Mouse (Mus musculus) megakaryocyte, embryonic 14.5 days (primary cell): ENCODE data around the gene Wfs1.

Experiments
- FLI1 ChIP-seq: IDR thresholded peaks from 2 replicates; pipeline ENCODE4 v1.6.1; 2012; ENCODE audit warnings: low read length, inconsistent platforms, mixed read lengths
- GATA1 ChIP-seq: IDR thresholded peaks from 3 replicates; pipeline ENCODE4 v1.6.1; 2012; ENCODE audit warnings: mixed read lengths, low read length, inconsistent platforms, borderline replicate concordance

DNA sequence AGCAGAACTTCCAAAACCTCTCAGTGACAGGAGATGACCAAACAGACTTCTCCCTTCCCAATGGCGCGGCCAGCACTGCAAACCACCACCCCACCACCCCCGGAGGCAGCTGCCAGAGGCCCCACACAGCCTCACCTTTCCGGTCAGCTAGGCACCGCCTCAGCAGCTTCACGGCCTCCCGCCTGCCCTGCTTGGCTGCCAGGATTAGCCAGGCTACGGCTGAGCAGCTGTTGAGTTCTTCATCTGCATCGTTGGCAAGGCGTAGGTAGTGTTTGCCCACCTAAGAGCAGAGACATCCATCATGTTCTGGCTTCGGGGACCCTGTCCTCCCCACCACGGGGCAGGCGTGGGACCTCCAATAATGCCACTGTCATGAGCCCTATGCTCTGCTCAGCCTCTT lies 13.7 kb downstream of the Wfs1 start:
- TF ChIP-seq FLI1 = no peak
- no peak for TF ChIP-seq GATA1
